Mouse (Mus musculus) mouse trophoblast stem cell (cell line): ENCODE results near the gene Klrb1c.
"Not testable (repeated sequence)": the region's sequence is repeated elsewhere in the genome, so short reads cannot be mapped to it uniquely, and the experiment has no call there.

Source experiments
- in situ Hi-C, 2 experiments: fragments of 300-500 bp; cut with MseI, MboI; formaldehyde crosslinking; loops; 2 replicates in 1 of 2; 3 replicates in 1 of 2; pipeline ENCODE4 v1.15.1; 2025

Gene Klrb1c

DNA sequence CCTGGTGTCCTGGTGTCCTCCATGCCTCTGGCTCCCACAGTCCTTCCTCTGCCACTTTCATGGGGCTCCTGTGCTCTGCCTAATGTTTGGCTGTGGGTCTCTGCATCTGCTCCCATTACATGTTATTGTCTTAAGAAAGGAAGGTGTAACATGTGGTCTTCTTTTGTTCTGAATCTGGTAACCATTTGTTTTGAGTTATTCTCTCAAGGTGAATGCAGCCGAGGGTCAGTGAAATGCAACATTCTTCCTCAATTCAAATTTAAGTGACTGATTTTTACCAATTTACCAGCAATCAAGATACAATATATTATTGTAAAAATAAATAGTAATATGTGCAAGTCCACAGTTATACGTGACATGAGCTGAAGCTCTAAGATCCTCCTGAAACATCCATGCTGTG lies at the start of gene Klrb1c:
TSS of gene Klrb1c (minus strand) at position 101 of the 400 bp plus-strand sequence.
- in situ Hi-C loops = no loop called here

DNA sequence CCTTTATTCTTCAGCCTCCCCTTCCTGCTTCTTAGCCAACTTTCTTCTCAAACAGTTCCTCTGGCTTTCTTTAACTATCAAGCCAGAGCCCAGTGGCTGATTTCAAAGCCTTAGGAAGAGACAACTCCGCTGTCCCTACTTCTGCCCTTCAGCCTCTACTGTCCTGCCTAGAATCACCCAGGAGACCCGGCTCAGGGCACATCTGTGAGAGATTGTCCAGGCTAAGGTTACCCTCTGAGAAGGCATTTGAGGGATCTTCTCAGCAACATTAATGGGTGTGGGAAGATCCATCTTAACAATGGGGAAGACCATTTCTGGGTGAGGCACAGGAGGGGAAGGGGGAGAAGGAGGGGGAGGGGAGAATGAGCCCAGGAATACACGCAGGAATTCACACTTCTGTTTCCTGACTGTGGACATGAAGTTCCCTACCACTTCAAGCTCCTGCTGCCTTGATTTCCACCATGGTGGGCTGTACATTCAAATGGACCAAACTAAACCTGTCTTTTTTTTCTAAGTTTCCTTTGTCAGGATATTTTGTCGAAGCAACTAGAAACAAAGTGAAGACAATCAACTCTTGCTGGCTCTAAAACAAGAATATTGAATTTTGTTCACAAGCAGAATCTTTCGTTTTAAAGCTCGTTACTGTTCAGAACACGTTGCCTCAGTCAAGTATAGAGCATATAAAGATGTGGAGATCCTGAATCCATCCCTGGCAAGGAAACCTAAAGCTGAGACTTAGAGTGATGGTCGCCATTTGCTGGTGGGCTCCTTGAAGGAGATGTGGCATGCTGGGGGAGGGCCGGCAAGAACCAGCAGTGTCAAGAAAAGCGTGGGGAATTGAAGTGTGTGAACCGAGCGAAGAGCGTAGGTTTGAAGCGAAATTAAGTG lies 48.7 kb upstream of the Klrb1c start:
- in situ Hi-C loops = loop anchor here in 1 of 2 experiments (10.0 to 25.0 kb wide), 2 partner anchors 73 to 700 kb away; partner anchors contain the start of gene Gabarapl1

DNA sequence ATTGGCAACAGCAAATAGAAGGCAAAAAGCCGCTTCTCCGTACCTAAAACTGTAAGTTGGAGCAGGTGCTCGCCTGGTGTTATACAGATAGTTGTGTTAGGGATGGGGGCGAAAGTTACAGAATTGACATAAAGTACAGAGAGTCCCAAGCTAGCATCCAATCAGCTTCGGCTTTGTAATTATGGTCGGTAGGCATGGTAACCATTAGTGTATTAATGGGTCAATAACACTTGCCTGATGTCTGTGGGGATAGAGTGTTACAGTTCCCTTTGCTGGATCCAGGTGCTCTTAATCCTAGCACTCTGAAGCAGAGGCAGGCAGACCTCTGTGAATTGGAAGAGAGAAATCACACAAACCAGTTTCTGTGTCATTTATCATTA lies 47.9 kb upstream of the Klrb1c start:
- in situ Hi-C loops = loop anchor here in 1 of 2 experiments (10.0 to 25.0 kb wide), 2 partner anchors 72 to 700 kb away; partner anchors contain the start of gene Gabarapl1

DNA sequence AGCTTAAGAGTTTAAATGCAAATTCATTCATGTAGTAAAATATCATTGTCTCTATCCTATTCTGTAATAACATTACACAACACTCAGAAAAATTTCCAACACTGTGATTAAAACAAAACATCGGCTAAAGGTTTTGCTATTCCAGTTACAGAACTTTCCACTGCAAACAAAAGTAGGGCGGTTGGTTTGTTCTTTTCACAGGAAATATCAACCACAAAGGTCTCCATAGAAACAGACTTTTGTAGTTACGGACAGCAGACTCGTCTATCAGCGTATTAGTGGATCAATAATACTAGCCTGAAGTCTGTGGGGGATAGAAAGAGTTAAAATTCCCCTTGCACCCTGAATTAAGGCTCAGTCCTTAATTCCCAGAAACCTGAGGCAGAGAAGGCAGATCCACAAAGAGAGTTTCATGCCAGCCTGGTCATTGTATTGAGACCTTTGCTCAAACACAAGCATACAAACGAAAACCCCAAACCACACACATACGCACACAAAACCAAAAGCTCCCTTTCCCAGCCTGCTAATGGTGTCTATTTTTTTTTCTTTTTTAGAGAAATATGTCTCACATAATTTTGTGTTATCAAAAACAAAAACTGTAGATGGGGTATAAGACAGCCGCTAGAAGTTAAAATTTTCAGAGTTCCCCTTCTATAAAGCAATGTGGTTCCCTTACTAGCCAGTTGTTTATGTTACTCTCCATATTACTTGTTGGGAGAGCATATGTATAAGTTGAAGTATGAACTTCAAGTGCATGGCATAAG lies 47.4 kb upstream of the Klrb1c start:
- in situ Hi-C loops = loop anchor here in 1 of 2 experiments (10.0 to 25.0 kb wide), 2 partner anchors 72 to 701 kb away; partner anchors contain the start of gene Gabarapl1

DNA sequence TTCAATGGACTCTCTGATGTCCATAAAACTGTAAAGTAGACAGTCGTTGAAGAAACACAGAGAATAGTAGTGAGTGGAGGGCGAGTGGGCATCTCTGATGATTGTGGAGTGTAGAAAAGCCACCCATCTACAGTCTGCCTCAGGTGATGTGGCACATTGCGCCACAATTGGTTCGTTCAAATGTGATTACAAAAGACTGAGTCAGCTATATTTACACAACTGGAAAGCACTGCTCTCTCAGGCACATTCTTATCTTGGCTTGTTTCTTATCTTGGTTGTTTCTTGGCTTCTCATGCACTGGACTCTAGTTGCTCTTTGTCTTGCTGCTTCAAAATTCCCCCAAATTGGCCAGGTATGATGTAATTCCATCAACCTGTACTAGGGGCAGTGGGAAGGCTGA lies 46.6 kb upstream of the Klrb1c start:
- in situ Hi-C loops = loop anchor here in 1 of 2 experiments (10.0 to 25.0 kb wide), 2 partner anchors 71 to 702 kb away; partner anchors contain the start of gene Gabarapl1

DNA sequence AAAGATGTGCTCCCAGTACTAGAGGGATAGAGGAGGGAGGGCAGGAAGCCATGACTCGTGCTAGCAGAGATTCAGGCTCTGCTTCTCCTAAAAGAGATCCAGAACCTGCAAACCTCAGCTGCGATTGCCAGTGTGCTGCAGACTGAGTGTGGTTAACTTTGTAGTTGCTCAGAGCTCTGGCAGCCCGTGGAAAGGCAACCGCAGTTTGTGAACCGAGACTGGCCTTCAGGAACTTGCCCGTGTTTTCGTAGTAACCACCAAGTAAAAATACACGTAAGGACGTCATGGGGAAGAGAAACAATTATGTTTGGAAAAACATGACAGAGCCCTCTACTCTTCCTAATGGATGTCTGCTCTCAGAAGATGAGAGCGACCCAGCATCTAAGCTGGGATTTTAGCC lies 44.0 kb upstream of the Klrb1c start:
- in situ Hi-C loops = loop anchor here in 1 of 2 experiments (10.0 to 25.0 kb wide), 2 partner anchors 68 to 704 kb away; partner anchors contain the start of gene Gabarapl1

DNA sequence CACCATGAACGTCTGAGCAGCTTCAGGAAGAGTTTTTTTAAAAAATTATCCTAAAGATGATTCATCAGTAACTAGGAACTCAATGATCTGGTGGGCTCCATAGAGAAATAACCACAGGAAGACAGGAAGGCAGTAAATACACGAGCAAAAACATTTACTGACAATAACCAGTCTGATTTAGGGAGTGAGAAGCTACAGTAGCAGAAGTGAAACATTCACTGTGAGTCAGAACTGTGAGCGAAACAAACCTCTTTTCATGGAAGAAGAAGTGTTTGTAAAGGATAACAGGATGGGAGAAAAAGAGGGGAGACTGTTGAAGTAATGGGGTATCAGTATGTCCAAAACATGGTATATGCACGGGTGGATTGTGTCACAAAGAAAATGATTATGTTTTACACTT lies 40.8 kb upstream of the Klrb1c start:
- in situ Hi-C loops = loop anchor here in 1 of 2 experiments (10.0 to 25.0 kb wide), 2 partner anchors 65 to 707 kb away; partner anchors contain the start of gene Gabarapl1

DNA sequence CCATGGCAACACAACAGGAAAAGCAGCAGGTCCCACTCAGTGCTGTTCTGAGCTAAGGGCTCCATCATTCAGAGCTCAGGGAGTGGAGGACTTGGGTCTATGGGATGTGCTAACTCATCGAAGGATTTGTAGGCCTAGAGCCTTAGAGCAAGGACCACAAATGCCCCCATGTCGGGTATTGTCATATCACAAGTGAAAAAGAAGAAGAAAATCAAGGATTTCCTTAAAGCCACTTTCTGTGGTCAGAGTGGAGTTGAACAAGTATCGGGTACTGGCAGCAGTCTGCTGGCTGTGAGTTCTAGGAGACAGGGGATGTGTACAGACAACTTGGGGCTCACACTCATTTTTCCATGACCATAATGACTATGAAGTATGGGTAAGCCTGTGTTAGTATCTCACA lies 37.8 kb upstream of the Klrb1c start:
- in situ Hi-C loops = loop anchor here in 1 of 2 experiments (25.0 kb wide), 1 partner anchor 711 kb away; the partner anchor contains the start of gene Gabarapl1

DNA sequence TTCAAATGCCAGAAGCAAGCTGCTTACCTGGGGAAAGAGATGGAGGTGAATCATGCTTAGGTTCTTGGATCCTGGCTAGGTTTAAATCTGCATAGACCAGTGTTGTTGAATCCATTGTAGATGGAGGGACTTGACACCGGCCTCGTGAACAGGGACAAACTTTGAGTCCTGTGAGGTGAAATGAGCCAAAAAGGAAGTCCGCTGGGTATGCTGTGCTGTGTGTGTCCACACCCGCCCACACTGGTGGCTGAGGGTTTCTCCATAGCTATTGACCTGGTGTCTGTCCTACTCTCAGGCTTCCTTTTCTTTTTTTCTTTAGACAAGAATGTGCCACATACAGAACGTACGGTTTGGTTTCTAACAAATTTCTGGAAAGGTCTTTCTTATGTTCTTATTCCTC lies 37.1 kb upstream of the Klrb1c start, which contains the start of the genes Gm44511 and Klrb1b:
TSS of gene Gm44511 (minus strand) at position 184 of the 400 bp plus-strand sequence.
TSS of gene Klrb1b (minus strand) at position 200 of the 400 bp plus-strand sequence.
- in situ Hi-C loops = loop anchor here in 1 of 2 experiments (25.0 kb wide), 1 partner anchor 711 kb away; the partner anchor contains the start of gene Gabarapl1

DNA sequence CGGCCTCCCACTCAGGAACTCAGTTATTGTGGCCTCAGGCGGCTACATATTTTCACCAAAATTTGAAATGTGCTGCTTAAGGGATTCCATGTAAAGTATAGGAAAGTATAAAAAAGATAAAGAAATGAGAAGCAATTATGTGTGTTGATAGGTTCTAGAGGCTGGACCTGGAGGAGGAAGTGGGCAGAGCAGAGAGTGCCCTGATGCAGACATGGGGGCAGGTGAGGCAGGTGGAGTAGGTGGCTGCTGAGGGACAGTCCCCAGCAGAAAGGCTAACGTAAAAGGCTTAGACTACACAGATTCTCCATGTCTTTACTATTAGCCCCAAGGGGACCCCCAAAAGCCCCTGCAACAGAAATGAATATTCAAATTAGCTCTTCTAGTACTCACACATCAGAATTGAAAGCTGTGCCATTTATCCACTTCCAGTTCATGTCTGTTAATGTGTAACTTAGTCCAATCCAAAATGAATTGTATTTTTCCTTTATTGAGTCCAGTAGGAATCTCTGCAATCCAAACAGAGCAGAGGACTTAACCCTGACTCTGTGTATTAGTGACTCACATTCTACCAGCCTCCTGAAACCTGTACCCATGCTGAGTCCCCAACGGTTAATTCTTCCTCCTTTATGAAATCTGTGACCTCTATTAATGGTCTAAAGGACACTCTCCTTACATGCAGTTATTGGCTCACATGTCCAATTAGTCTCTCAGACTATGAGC lies 29.2 kb upstream of the Klrb1c start:
- in situ Hi-C loops = no loop called here

DNA sequence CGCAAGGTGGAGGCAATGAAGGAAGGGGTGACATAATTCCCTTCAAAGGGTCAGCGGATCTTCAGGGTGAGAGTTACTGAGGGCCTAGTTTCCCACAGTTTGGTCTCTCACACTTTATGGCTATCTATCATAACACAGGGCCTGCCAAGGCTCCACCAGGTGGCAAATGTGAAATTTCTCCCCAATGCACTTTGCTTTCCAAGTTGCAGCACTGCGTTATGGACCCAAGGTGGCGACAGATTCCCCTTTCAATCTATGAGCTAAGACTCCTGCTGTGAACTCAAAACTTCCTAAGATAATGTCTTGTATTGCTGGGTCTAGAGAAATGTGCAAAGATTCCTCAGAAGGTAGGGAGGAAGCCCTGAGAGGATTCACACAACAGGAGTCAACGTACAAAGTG lies 19.5 kb upstream of the Klrb1c start:
- in situ Hi-C loops = loop anchor here (5.0 kb wide), 2 partner anchors 34 to 41 kb away; no protein-coding TSS in a partner anchor

DNA sequence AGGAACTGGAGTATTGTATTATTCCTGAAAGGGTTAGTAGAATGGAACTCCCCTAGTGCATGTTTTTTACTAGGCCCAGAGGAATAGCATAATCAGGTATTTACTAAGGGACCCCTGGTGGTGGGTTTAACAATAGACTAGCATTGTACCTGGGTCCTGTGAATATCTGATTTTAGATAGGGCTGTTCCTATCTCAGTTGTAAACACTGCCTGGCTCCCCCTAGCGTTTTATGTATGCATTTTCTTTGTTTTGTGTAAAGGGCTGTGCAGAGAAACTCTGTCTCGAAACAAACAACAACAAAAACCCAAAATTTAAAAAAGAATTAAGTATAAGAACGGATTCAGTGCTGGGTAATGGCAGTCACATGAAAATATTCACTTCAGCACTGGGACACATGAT lies 18.0 kb upstream of the Klrb1c start:
- in situ Hi-C loops = loop anchor here (5.0 kb wide), 2 partner anchors 35 to 40 kb away; no protein-coding TSS in a partner anchor

DNA sequence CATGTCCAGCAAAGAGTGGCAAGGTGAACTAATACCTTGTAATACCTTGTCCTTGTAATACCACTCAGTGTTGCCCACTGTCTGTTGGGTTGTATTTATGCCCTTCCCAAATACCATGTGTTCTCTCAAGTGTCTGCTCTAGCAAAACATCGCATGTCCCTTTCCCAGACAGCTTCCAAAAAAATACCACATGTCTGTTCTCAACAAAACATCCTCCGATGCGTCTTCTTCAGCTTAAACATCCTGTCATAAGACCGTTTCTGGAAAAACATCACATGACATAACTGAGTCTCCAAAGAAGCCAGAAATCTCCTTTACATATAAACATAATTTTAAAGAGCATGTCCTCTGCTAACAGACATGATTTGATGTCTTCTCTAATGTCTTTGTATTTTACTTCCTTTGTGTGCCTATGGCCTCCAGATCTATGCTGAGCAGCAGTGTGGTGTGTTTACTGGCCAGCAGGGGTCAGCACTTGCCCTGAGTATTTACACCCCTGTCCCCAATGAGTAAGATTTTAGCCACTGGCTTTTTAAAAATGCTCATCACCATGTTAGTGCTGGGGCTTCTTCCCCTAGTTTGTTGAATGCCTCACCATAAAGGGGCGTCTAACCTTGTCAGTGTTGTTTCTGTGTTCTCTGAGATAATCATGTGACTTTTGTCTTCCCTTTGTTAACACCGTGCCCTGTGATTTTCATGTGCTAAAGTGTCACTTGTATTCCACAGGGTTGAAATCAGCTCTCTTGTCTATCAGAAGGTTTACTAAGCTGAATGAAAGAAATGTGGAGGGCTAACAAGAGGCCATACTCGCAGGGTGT lies 16.0 kb upstream of the Klrb1c start:
- in situ Hi-C loops = loop anchor here (5.0 kb wide), 2 partner anchors 37 to 38 kb away; no protein-coding TSS in a partner anchor

DNA sequence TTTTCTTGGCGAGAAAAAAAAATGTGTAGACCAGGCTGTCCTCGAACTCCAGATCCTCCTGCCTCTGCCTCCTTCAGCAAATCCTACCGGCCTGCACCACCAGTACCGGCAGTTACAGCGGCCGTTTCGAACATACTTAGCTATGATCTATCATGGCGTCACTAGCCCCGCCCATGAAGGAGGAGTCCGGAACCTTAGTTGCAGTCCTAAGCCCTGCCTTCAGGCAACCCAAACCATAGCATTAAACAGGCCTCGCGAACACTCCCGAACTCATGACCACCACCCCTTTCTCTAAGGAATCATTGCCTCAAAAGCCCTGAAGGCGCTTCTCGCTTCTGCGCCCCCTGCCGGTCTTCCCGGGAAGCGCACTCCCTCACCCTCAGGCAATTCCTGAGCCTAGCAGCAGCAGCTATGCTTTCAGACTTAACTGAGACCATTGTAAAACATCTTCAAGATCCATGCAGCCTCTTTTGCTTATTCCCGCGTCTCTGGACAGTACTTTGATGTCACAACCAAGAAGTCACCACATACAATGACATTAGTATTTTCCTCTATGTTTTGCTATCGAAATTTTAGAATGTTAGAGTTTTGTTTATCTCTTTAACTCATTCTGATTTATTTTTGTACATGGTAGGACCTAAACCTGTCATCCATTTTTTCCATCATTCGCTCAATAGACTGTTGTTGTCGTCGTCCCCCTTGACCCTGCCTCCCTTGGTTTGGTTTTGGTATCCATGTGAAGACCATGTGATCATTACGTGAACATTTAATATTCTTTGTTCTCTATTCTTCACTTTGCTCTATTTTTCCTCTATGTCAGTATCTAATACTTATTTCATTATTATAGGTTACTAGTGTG lies 14.2 kb upstream of the Klrb1c start:
- in situ Hi-C loops = no loop called here

DNA sequence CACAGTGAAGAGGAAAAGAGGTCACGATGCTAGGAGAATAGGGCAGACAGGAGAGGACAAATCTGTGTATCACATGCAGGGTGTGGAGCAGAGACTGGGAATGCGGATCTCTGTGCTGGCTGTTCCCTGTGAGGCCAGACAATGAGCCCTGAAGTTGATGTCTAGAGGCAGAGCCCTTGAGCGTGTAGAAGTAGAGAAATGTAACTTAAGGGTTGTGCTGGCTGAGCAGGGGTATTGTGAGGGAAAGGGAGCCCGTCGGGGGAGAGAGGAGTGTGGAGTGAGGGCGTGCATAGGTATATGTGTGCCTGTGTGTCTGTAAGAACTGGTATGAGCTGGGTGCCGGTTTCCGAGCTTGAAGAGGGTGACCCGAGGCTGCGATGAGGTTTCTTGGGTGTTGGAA lies 13.5 kb upstream of the Klrb1c start:
- in situ Hi-C loops = no loop called here

DNA sequence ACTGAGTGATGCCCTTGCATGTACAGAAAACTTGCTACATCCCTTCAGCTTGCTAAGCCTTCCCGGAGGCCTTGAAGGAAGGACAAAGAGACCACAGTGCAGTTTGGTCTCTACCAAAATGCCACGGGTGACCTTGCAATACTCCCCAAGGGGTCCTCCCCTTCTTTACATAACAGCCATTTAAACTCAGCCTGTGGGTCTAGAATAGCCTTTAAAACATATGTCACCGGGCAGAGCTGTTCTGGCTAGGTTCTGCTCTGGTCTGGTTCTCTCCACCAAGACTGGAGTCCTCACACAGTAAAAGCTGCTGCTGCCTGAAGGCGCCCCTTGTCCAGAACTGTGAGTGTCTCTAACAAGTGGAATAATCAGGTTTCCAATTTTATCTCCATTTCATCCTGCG lies 11.7 kb upstream of the Klrb1c start:
- in situ Hi-C loops = not testable (repeated sequence)

DNA sequence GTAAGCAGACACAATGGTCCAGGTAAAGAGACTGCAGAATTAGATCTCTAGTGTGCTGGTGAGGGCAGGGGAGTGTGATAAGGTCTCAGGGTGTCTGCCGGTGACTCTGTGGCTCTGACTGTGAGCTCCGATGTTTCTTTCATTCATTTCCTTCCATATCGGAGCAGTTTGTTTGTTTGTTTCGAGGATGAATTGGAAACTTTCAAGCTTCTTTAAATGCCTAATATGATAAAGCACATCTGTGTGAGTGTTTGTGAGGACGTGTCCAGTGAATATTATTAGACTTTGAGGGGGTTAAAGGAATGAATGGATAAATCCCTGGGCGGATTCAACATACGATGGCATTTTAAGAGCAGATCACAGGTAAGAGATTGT lies 10.9 kb upstream of the Klrb1c start:
- in situ Hi-C loops = no loop called here

DNA sequence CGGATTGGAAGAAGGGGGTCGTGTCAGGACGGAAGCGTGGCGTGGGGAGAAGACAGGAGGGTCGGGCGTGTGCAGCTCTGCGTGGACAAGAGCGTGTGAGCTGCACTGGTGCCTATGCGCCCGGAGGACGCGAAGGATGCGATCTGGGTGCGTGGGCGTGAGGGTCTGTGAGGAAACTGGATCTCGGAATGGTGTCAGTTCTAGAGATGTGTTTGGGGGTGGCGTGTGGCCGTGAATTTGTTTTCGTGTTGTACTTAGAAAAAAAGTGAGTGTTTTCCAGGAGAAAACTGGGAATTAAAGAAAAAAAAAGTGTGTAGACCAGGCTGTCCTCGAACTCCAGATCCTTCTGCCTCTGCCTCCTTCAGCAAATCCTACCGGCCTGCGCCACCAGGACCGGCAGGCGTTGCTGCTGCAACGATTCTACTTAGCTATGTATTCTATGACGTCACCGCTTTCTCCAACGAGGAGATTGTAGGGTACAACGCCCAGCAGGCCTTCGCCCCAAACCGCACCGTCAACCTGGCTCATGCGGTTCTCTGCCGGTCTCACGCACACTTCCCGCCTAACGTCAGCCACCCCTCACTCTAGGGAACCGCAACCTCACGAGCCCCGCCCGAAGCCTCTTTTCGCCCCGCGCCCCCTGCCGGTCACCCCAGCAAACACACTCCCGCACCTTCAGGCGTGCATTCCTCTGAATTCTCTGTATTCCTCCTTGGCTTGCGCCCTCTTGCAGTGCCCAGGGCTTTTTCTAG lies 10.3 kb upstream of the Klrb1c start:
- in situ Hi-C loops = not testable (repeated sequence)
